Mouse (Mus musculus): ENCODE results near the gene Pcp4.

Gene Pcp4

DNA sequence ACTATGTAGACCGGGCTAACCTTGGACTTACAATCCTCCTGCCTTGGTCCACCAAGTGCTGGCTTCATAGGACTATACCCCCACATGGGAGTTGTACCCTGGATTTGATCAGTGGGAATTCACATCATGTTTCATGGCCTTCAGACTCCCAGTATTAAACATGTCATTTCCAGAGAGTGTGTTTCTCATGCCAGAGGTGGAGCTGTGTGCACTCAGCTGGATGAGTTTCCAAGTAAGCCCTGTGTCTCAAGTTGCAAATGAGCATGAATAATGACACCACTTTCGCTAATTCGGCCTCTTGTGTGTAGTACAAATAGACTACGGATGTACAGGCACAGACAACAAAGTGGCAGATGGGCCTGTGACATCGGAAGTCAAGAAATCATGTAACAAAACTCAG, 20.6 kb downstream of the Pcp4 start:
- DNase-seq, result no peak

DNA sequence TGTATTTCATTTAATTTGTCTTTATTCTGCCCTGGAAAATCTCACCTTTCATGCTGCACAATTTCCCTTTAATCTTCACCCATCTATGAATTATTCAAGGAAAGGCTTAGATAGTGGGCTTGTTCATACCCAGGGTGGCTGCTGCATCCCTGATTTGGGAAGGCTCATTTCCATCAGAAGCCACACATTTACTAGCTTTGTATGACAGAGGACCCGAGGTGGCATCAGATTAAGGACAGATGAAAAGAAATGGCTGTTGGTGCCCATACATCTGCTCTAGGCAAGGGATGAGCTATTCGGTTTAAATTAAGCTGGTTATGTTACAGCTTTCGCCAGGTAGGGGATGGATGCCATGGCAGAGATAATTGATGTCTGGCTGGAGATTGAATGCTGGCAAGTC, 24.1 kb downstream of the Pcp4 start:
- DNase-seq, result no peak

DNA sequence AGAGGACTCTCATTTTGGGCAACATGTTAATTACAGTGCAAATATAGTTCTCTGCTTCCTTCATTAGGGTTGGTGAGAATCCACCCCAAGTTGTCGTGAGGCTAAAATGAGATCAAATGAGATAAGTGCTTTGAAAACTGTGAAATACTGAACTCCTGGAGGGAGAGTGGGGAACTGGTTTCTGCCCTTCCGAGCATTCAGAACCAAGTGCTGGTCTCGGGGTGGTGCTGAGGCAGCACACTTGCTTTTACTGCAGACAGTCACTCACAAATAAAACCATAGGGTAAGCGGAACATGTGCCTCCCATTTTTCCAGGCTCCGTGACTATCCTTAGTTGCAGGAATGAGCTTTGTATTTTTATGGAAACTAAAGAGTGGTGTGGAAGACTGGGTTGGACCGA, 26.7 kb downstream of the Pcp4 start:
- DNase-seq, result no peak

DNA sequence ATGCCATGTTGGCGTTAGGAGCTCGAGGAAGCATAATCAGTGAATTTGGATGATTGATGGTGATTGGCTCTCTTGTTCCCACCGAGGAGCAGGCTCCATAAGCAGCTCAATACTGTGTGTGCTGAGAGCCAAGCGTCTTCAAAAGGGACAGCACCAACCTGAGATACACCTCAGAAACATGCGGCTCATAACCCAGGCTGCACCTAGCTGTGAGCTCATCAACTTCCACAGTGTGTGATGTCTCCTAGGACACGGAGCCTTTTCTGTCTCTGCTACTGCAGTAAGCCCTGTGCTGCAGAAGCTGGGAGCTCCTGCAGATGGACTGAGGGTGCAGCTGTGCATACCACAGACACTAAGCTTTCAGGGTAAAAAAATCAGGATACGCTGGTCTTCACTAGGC, 31.5 kb downstream of the Pcp4 start:
- DNase-seq, result no peak

DNA sequence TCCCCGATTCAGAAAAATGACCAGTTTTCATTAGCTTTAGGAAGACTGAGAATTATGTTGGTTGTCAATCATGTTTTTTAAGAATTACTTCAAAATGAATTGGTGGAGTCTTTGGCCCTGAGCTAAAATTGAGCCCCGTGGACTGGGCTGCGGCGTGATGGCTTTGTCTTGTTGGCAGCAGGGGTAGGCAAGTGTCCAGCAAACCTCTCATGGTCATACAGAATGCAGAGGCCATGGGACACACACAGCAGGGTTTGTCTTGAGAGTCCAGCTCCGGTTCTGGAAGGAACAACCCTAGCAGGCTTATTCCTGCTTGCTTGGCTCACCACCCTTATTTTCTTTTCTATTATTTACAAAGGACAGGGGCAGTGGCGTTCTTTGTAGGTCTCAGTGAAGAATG, 33.8 kb downstream of the Pcp4 start:
- no peak for DNase-seq

DNA sequence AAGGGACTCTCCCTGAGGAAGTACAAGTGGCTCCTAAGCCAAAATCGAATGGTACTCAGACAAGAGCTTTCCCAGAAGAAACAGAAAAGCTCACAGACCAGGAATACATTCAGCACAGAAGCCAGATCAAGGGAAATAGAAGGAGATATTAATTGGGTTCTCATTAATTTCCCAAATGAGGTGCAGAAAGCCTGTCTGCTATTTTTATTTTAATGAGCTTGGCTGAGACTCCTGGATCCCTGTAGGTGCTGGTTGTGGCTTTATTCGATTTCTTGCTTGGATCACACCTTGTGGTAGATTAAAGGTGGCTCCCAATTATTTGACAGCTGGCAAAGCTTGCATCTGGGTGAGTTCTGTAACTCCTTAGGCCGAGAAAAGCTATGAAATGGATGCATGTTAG, 35.2 kb downstream of the Pcp4 start:
- DNase-seq, result no peak

DNA sequence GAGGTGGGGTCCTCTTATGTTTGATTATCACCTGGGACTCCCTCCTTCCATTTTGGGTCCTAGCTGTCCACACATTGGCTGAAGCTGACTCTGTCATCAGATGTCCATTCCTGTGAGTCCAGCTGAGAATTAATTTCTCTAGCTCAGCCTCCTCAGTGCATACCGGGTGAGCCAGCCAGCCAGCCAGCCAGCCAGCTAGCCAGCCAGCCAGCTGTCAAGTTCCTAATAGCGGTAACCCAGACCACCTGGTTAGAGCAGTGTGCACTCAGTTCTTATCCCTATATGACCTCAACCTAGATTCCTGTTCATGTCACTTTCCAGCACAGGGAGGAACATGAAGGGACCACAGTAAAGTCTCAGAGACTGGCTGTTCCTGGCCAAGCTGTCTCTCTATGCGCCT, 47.1 kb downstream of the Pcp4 start:
- no peak for DNase-seq

DNA sequence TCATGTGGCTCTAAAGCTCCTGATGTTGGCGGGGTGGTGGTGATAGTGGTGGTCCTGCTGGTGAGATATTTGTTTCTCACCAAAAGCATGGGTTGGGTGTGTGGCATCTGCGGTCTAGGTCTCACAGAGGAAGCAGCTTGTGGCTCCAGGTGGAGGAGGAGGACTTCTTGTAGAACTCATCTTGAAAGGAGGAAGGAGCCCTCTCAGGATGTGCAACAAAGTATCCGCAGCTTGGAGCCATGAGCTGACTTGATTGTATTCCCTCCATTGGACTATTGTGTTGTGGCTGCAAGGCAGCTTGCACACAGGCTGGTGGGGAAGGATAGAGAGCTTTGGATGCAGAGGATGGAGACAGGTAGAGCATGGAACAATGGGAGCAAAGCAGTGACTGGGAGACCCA, 60.1 kb downstream of the Pcp4 start:
- no peak for DNase-seq

DNA sequence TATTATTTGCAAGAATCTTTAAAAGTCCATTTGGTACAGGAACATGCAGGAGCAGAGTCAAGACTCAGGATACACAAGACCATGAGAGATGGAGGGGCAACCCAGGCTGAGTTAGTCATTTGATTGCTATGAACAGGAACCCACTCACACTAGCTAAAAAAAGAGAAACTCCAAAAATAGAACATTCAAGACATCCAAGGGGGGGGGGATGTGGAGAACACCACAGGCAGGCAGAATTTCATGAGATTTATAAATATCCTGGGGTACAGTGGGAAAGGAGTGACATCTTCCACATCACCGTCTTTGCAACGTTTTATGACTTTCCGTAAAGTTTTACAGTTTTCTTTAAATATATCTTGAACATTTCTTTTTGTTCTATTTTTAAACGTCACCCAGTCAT, 61.1 kb downstream of the Pcp4 start:
- no peak for DNase-seq

DNA sequence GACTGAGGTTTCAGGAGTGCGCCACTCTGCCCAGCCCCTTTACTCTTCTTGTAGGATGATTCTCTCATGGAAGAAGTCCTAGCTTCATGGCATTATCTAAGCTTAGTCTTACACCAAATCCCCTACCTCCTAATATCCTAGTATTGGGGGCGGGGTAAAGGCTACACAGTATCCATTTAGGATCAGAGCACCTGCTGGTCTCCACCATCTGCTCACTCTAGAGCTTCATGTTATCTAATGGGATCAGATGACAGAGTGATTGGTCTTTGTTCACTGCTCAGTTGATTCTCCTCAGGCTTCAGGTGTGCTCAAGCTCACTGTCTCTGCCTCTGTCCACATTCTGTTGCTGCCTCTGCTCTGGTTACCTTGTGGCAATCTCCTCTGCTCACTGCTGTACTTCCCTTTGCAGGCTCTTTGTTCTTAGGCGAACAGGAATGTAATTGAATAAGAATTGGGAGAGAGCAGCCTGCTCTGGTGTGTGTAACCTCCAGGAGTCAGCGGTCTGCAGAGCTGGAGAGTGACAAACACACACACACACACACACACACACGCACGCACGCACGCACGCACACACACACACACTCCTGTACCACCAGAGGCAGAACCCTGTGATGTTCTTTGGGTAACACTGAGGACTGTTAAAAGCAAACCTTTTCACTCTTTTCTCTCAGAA, 62.6 kb downstream of the Pcp4 start:
- peak; percentile 36 for DNase-seq

DNA sequence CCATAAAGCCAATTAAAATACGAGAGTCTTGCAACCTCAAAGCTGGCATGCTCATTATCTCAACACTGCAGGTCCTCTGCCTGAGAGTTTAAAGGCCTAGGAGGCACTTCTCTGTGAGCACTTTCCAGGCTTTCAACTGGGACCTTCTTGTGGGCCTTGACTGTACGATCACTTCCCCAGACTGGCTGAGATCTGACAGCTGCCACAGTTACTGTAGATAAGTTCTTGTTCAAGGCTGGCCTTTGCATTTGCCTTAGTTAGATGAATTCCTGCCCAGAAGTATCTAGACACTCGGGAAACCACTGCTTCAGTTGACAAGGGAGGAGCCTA, 63.1 kb downstream of the Pcp4 start:
- no peak for DNase-seq

DNA sequence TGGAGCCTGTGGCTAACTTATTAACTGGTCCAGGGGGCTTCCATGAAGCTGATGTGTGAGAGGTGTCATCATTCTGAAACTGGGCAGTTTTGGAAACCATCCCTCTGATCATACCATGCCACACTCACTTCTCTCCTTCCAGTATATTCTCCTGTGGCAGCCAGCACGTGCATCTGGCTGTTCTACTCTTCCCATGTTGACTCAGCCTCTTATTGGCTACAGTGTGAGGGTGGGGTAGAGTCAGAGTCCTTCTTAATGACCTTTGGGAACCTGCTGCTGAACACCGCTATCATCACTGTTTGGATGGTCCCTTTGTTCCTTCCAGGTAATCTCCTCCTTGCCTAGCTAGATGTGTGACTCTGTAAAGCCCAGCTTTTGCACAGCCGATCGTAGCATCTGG, 63.6 kb downstream of the Pcp4 start:
- no peak for DNase-seq

DNA sequence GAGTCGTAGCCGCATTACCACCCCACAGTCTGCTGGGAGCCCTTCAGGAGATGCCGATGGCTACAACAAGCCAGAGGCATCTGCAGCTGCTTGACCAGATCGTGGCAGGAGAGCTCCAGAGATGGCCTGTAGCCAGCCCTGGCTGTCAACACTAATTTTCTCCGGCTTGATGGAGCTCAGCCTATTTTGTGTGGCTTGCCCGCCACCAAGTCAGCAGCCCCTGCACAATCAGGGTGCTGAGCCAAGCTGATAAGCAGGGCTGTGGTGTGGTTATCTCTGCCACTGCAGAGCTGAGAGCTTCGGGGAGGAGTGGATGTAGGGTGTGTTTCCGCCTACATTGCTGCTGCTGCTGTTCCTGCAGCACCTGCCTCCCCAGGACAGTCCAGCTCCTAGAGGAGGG, 66.3 kb downstream of the Pcp4 start:
- DNase-seq, result peak; percentile 82

DNA sequence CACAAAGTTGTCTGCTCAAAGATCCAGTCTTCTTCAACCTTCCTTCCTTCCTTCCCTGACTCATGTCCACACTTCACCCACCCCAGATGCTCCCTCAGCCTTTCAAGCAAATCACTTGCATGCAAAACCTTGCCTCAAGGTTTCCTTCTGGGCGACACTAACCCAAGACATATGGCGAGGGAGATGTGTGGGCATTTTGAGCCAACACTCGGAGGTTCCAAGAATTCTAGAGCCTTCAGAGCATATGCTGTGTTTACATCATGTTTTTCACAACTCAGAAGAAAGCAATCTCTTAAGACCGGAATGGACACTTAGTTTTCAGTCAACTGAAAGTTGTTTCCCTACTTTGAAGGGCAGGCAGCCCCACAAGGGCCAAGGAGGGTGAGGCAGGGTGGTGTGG, 67.9 kb downstream of the Pcp4 start:
- no peak for DNase-seq

DNA sequence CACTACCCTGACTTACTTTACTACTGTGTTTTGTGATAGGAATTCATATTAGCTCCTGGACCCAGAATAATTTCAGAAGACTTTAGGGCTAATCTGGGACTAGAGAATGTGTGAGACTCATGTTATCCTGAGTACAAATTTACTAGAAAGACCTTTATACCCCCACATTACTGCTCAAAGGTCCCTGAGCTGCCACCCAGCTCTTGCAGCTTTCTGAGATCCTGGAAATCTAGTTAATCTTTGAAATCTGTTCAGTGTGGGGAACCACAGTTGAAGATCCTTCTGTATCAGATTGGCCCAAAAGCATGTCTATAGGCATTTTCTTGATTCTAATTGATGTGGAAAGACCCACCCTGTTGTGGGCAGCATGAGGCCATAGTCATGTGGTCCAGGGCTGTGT, 69.0 kb downstream of the Pcp4 start:
- no peak for DNase-seq

DNA sequence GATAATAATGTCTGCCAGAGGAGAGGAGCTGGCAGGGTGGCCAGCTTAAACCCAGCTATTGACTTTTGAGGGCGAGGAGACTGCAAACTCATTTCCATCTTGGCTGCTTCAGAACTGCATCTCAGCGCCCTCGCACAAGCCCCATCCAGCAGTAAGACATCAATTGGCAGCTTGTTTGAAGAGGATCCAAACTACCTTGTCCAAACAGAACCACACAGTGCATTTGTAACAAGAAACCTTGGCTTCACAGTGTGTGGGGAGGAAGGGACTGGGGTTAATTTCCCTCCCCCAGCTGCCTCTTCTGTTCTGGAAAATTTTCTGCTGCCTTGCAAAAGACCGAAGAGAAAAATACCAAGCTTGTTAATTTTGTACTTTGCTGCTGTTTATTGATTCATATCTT, 71.7 kb downstream of the Pcp4 start:
- DNase-seq, result no peak

DNA sequence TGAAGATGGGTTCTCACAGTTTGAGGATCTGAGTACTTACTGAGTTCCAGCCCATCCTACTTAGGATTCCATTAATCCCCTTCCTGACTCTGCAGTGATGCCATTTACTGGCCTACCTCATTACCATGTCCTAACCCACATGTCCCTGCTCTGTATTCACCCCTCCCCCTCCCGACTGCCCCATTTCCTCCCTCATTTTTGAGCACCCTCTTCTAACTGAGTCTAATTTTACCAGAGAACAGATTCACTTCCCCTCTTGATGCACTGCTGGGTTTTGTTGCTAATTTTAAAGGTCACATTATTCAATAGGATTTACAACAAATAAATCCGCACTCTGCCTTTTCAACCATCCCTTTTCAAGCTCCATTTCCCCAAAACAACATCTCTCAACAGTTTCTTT, 73.7 kb downstream of the Pcp4 start:
- no peak for DNase-seq

DNA sequence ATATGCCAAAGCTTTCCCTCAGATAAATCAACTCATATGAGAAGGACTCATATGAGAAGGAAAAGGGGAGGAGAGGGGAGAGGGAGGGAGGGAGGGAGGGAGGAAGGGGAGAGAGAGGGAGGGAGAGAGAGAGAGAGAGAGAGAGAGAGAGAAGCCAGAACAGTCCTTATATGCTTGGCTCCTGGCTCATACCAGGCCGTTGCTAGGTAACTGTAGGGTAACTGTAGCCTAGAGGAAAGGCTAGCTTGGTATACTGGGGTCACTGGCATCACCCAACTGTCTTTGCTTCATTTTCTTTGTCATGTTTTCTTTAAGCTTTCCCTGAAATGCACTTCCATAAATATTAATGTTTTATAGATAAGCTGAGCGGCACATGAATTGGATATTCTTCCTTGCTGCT, 85.3 kb downstream of the Pcp4 start:
- no peak for DNase-seq

DNA sequence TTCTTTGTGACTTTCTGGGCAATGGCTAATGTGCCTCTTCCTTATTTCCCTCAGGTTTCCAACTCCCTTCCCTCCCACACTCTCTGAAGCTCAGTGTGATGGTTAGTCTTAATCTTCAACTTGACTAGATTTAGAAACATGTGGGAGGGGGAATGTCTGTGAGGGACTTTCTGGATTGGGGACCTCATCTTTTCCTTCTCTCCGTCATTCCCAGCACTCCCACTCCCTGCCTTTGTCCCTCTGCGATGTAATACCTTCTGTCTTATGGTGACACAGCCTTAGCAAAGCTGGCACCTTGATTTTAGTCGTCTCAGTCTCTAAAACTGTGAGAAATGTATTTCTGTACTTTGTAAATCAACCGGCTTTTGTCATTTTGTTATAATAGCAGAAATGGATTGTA, 88.0 kb downstream of the Pcp4 start:
- no peak for DNase-seq

DNA sequence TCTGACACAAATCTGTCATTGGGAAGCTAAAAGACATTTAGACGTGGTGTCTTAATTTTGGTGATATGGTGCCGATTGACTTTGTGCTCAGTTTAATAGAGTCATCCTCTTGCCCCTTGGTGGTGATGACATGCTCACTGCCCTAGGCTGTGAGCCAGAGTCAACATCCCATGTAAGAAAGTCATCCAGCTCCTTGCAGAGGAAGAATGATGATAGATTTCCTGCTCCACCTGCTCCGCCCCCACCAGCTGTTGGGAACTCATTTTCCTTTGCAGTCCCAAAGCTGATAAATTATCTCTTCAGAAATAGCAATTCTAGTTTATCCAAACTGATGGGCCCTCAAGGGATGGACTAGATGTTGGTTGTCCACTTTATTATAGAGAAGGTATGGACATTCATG, 89.2 kb downstream of the Pcp4 start:
- no peak for DNase-seq

DNA sequence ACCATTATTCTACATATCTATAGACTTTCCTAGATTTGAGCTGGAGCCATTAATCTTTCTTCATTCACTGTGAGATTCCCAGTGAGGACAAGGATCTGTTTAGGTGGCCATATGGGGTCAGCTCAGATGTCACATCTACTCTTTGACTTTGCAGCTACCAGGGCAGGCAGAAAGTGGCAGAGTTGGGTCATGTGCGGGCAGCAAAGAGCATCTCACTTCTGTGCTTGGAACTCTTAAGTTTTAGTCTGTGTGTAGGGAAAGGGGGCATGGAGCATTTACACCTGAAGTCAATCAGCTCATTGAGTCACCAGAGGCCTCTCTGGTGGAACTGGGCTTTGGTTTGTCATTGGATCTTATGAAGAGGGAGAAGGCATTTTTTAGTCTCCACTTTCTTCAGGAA, 90.9 kb downstream of the Pcp4 start:
- no peak for DNase-seq

DNA sequence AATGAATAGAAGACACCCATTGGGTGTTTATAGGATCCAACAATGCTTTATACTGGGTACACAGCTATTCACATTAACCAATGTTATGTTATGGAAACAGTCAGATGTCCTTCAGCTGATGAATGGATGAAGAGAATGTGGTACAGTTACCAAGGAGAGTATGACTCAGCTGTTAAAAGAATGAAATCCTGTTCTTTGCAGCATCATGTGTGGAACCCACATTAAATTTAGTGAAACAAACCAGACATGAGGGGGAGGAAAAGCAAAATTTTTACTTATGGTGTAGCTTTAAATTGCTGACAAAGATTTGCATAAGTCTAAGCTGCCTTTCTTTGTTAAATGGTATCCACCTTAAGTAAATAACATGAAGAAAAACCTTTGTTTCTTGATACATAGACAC, 92.4 kb downstream of the Pcp4 start:
- DNase-seq, result no peak

DNA sequence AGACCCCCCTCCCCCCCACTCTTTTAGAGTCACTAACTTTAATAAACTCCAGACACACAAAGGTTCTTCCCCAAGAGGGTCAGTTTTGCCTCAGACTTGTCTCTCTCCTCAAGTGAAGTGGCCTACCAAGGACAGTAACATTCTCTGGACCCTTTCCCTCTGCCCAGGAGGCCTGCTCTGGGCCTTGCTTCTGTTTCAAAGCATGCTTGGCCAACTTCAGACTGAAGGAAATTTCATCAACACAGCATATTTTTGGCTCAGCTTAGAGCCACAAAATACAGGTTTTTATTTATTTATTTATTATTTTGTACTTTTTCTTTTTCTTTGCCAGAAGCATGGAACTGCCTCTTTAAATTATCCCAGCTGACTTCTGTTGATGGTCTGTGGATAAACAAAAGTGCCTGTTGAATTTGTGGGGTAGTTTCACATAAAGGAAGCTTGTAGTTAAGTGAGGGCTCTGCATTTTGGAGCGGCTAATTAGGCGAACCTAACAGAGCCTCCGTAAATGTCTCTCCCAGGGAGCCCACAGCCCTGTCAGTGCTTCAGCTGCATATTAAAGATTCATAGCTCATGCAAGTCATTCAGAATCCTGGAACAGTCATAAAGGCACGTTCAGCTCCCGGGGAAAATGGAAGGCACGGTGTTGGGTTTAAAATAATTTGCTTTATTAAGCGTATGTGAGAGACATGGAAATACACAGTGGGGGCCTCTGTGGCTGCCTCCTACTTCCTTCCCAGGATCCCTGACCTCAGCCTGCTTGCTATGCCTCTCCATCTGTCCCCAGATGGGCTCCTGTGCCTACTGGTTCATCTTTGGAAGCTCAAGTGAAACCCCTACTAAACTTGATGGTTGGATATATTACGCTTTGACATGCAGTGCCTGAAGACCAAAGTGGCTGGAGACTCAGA, 96.2 kb downstream of the Pcp4 start:
- DNase-seq, result peak; percentile 11

DNA sequence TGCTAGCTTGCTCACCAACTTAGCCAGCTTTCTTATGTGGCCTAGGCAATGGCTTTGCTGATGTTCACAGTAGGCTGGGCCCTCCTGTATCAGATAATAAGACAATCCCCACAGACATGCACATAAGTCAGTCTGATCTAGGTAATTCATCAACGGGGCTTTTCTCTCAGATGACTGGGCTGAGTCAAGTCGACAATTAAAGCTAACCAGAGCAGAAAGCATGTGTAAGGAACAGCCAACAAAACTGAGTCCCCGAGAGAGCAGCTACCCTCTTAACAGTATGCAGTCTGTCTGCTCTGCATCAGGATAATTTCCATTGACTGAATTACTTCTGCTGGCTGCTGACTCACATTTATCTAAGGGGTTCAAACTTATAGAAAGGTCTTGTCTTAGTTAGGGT, 100.0 kb downstream of the Pcp4 start:
- DNase-seq, result peak; percentile 56

Measured in retina, postnatal 1 day (tissue).